ENCODE assay signal across 26 mouse cellular contexts in the genomic region with DNA sequence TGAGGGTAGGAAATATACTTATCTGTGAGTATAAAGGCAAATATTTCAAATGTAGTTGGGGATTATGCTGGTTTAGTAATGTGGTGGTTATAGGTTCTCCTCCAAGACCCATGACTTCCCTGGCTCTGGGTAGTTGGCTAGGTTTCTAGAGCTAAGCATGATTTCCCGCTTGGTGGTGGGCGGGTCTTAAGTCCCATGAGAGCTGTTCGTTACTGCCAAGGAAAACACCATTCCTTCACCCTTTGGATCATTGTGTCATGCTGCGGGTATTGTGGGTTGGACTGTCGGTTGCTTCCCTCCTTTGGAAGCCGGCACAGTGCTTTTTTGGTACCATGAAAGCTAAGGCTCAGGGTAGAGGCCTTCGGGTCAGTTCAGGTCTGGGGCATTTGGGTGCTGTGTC. TPM values are rescaled to one million over a fixed set of nuclear protein-coding genes. Genes with fewer than 3 reads are reported as not detected.
A peak's percentile ranks its signal among the peaks of the same experiment; 100 is the strongest.
DNase-seq lines count a peak whose midpoint lies in the region; ATAC-seq lines count a peak whose summit lies in the region.
"Had no signal": no experiment of that assay in that cellular context is flagged by ENCODE, and none has a peak within 500 bp of the region (broad histone marks: within the 10 kb centered on the region; RNA-seq: fewer than 3 reads in every experiment).

No protein-coding gene starts in this region.

- H3K4me1 ChIP-seq in kidney, embryonic 16.5 days (ENCODE audit: insufficient read depth, low read length): no peaks in the 10 kb centered on the region
- H3K4me1 ChIP-seq: embryonic facial prominence, embryonic 13.5 days; forebrain, embryonic 10.5 days; hindbrain, embryonic 12.5 days; megakaryocyte, embryonic 14.5 days had no signal

- no peak overlapping the region for H3K27ac ChIP-seq in kidney, embryonic 16.5 days (ENCODE audit: low read length)
- H3K27ac ChIP-seq: embryonic facial prominence, embryonic 13.5 days; forebrain, embryonic 10.5 days; hindbrain, embryonic 12.5 days; kidney, postnatal 0 days; left cerebral cortex, adult 2 months had no signal

- 0 out of 2 replicates have a peak, but pooled peaks cover 4% of the 10 kb centered on the region for H3K36me3 ChIP-seq in kidney, embryonic 16.5 days (ENCODE audit: insufficient read depth, low read length)

- no peaks in the 10 kb centered on the region for H3K9me3 ChIP-seq in kidney, embryonic 16.5 days (ENCODE audit: low read length)
- H3K9me3 ChIP-seq: embryonic facial prominence, embryonic 13.5 days; forebrain, embryonic 10.5 days; G1E; hindbrain, embryonic 12.5 days; megakaryocyte, embryonic 14.5 days had no signal

- DNase-seq in adrenal gland, adult 2 months: peak; percentile 6
- DNase-seq in adrenal gland, postnatal 4 days (ENCODE audit: low spot score in 2 of 2): no peak
- DNase-seq in kidney, adult 18-20 months: peak; percentile 8
- peak; percentile 83 for DNase-seq in adipocyte (ENCODE audit: low spot score)
- DNase-seq in heart, postnatal 4 days: peak; percentile 6
- DNase-seq in spleen, adult 18-20 months: no peak
- DNase-seq in natural killer cell, adult 2 months (ENCODE audit: low spot score in 2 of 2): no peak
- DNase-seq: cerebellum, adult 11 months; cerebellum, postnatal 14 days; forebrain, postnatal 0 days; gastrocnemius, postnatal 36 days; layer of hippocampus, adult 9-11 months; lung, adult 18-20 months; retina, postnatal 1 day; thymus, postnatal 14 days had no signal

- no peak overlapping the region for H3K4me3 ChIP-seq in kidney, embryonic 16.5 days (ENCODE audit: low read length)
- H3K4me3 ChIP-seq: embryonic facial prominence, embryonic 13.5 days; forebrain, embryonic 10.5 days; hindbrain, embryonic 12.5 days; left cerebral cortex, adult 2 months; megakaryocyte, embryonic 14.5 days had no signal

- 85% methylated on average over 7 of the region's 7 CpGs for WGBS in kidney, embryonic 16.5 days

- no peak overlapping the region for H3K9ac ChIP-seq in kidney, embryonic 16.5 days (replicated peaks; ENCODE audit: low read length)
- H3K9ac ChIP-seq: embryonic facial prominence, embryonic 13.5 days; forebrain, postnatal 0 days; hindbrain, embryonic 12.5 days had no signal

- ATAC-seq in kidney, embryonic 16.5 days (ENCODE audit: low FRiP score, low TSS enrichment): no peak
- ATAC-seq: forebrain, postnatal 0 days; midbrain, embryonic 16.5 days had no signal

- no peak overlapping the region for H3K4me2 ChIP-seq in kidney, embryonic 16.5 days (replicated peaks; ENCODE audit: low read depth, low read length)
- H3K4me2 ChIP-seq: embryonic facial prominence, embryonic 13.5 days; hindbrain, embryonic 12.5 days; liver, embryonic 11.5 days had no signal

- H3K27me3 ChIP-seq in kidney, embryonic 16.5 days (ENCODE audit: insufficient read depth, low read length): no peaks in the 10 kb centered on the region
- H3K27me3 ChIP-seq: embryonic facial prominence, embryonic 13.5 days; hindbrain, embryonic 12.5 days; megakaryocyte, embryonic 14.5 days had no signal

RNA-seq across cellular contexts. Expression of a gene that starts 40.6 kb away (rescaled TPM):
- total RNA-seq in adrenal gland, adult 2 months (2021): 1 to 10 TPM in 1 of 2 experiments, under 1 TPM in 1; 0.38 to 1.0 TPM
- polyA plus RNA-seq in adrenal gland, adult 2 months (2012; rRNA removed): 0.02 and 0.04 TPM in 2 replicates
- under 1 TPM; 0.28 to 0.42 TPM for total RNA-seq in adrenal gland, postnatal 4 days (2021)
- 0.16 and 0.49 TPM in 2 replicates for polyA plus RNA-seq in kidney, embryonic 16.5 days (2015; fragmentation: Nextera tagmentation; extraction: Ambion mirVana)
- total RNA-seq in heart, postnatal 4 days (2021): under 1 TPM; 0.11 to 0.17 TPM
- polyA plus RNA-seq: G1E; limb, embryonic 11.5 days had no signal

Comparison
In these comparisons a context has a peak if more than half of its experiments do, and no peak if none do; other contexts are left out.
1. DNase-seq: peak in adrenal gland, adult 2 months (single experiment), kidney, adult 18-20 months (single experiment), adipocyte (single experiment) and heart, postnatal 4 days (single experiment); none in adrenal gland, postnatal 4 days (0 of 2), spleen, adult 18-20 months (0 of 2) and natural killer cell, adult 2 months (0 of 2).